Mouse (Mus musculus): Measurements from ENCODE around the gene Mapk1.
"Not testable (repeated sequence)": the region's sequence is repeated elsewhere in the genome, so short reads cannot be mapped to it uniquely, and the experiment has no call there.

Mapk1 gene

GRCm38 (mm10) chr16:16983131-16983533, at the start of gene Mapk1:
Gene Mapk1 (plus strand): TSS chr16:16983382.
- DNase-seq (ENCODE audit: low read depth, low spot score): peak; percentile 97

- no peak for DNase-seq (ENCODE audit: low read depth, low spot score)
These were observed 43.6 kb upstream of the Mapk1 start for GRCm38 (mm10) chr16:16939543-16939942.

GRCm38 (mm10) chr16:16941078-16941477, 42.1 kb upstream of the Mapk1 start:
- DNase-seq (ENCODE audit: low read depth, low spot score): no peak

DNA sequence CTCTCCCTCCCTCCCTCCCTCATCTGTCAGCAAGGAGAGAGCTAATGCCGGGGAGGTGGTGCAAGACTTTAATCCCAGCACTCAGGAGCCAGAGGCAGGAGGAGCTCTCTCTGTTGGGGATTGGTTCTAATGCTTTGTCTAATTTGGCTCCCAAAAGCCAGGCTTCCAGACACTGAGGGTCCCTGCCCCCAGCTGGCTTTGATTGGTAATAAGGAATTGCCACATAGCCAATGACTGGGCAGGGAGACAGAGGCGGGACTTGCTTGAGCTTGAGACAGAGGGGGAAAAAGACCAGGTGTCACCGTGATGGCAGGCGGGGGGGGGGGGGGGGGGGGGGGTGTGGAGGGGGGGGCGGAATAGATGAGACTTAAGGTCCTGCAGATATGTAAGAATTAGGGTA, 24.6 kb upstream of the Mapk1 start:
- DNase-seq (ENCODE audit: low read depth, low spot score): peak; percentile 75

- DNase-seq (ENCODE audit: low read depth, low spot score): peak; percentile 49
These were observed 23.3 kb upstream of the Mapk1 start for GRCm38 (mm10) chr16:16959907-16960306.

DNA sequence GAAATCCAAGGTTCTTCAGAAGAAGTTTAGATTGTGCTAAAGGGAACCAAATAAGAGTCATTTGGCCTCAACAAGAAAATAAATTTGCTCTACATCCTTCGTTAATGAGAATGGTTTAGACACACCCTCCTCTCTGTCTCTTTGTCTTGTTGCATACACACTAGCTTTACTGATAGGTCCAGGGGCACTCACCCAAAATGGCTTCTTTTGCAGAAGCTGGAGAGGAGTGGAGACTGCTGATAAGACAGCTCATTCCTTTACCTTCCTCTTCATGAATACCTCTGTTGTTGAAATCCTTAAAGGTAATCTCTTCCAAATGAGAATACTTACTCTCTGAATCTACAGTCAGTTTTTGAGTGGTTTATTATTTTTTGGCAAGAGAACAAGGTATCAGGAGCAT, 18.0 kb upstream of the Mapk1 start:
- DNase-seq (ENCODE audit: low read depth, low spot score): no peak

DNA sequence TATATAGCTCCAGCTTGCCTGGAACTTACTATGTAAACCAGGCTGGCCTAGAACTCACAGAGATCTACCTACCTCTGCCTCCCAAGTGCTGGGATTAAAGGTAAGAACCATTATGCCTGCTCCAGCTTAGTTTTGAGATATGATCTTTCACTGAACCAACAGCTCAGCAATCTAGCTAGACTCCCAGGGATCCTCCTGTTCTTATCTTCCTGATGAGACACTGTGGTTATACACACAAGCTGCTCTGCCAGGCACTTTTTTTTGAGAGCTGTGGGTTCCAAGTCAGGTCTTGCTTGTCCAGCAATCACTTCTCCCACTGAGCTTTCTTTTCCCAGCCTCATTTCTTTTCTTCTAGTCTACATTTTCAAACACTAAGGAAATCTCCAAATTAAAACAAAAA, 16.9 kb upstream of the Mapk1 start:
- DNase-seq (ENCODE audit: low read depth, low spot score): no peak

GRCm38 (mm10) chr16:16978061-16978460, 5.1 kb upstream of the Mapk1 start:
- no peak for DNase-seq (ENCODE audit: low read depth, low spot score)

- DNase-seq (ENCODE audit: low read depth, low spot score): no peak
These were observed 4.4 kb upstream of the Mapk1 start for GRCm38 (mm10) chr16:16978765-16979164.

- no peak for DNase-seq (ENCODE audit: low read depth, low spot score)
These were observed 546 bp upstream of the Mapk1 start for GRCm38 (mm10) chr16:16982636-16983035.

DNA sequence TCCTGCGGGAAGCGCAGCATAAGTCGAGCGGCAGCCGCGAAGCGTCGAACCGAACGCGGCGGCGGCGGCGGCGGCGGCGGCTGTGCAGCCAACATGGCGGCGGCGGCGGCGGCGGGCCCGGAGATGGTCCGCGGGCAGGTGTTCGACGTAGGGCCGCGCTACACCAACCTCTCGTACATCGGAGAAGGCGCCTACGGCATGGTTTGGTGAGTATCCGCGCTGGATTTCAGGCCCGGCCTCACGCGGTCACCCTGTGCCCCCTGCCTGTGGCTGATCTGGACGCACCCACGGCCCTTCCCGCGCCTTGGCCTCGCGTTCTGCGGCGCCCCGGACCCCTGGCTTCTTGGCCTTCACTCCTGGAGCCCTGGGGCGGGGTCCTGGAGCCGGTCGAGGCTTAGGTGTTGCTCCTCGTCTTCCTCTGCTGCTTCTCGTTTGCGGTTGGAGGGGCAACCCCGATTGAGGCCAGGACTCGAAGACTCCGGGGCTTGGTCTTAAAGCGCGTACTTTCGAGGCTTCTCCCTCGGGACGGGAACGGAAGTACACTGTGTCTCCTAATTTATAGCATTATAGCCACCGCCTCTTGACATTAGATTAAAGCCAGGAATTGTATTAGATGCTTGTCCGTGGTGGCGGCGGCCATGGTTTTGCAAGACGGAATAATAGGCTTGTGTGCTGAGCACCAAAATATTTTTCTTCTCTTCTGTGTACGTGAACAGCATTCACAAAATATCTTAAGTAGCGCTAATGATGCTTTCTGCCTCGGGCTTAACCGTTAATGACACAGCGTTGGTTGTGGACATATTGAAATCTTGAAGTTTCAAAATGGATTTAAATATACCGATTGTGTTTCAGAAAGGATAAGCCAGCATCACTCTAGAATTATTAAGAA, 596 bp downstream of the Mapk1 start:
- peak; percentile 38 for DNase-seq (ENCODE audit: low read depth, low spot score)

- DNase-seq (ENCODE audit: low read depth, low spot score): no peak
These were observed 1.3 kb downstream of the Mapk1 start for GRCm38 (mm10) chr16:16984423-16984941.

GRCm38 (mm10) chr16:16987248-16987647, 4.1 kb downstream of the Mapk1 start:
- no peak for DNase-seq (ENCODE audit: low read depth, low spot score)

DNA sequence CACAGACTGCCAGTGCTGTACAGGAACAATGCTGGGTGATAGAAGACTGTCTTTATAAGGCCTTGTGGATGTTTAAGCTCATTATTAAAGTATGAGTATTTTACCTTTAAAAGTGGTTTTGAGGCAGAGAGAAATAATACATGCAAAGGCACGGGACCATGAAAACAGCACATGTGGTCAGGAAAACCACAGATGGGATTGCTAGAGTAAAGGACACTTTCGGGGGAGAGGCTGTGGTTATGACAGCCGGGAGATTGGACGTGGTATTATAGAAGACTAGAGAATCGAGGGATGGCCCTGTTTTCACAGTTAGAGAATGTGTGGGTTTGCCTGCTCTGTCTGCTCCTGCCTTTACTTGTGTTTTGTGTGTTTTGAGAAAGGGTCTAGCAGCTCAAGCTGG, 5.7 kb downstream of the Mapk1 start:
- no peak for DNase-seq (ENCODE audit: low read depth, low spot score)

- DNase-seq (ENCODE audit: low read depth, low spot score): no peak
These were observed 6.8 kb downstream of the Mapk1 start for GRCm38 (mm10) chr16:16990021-16990420.

DNA sequence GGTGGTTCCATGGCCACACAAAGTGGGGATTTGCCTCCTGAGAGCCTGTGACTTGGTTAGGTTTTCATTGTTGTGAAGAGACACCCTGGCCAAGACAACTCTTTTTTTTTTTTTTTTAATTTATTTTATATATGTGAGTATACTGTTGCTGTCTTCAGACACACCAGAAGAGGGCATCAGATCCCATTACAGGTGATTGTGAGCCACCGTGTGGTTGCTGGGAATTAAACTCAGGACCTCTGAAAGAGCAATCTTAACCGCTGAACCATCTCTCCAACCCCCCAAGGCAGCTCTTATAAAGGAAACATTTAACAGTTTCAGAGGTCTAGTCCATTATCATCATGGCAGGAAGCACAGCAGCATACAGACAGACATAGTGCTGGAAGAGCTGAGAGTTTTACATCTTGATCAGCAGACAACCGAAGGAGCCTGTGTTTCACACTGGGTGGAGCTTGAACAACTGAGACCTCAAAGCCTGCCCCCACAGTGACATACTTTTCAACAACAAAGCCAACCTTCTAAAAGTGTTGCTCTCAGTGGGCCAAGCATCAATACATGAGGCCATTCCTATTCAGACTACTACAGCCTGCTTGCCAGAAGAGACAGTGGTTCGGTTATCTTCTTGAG, 11.4 kb downstream of the Mapk1 start:
- peak; percentile 33 for DNase-seq (ENCODE audit: low read depth, low spot score)

DNA sequence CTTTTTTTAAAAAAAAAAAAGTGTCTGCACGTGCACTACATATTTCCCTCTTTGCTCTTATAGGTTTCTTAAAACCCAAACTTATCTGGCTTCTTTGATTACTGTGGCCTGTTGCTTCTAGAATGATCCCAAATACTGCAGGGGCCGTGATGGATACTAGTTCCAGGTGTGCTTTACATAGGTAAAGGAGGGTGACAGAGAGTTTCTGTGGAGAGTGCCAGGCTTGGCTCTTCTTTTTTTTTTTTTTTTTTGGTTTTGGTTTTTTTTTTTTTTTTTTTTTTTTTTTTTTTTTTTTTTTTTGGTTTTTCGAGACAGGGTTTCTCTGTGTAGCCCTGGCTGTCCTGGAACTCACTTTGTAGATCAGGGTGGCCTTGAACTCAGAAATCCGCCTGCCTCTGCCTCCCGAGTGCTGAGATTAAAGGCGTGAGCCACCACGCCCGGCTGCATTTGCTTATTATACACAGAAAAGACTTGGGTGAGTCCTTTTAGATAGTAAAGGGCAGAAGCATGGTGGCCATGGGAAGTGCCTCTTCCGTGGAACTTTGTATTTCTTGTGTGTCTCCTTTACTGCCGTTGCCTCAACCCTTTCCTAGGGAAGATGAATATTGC, 13.0 kb downstream of the Mapk1 start:
- not testable (repeated sequence) for DNase-seq (ENCODE audit: low read depth, low spot score)

GRCm38 (mm10) chr16:17001109-17001508, 17.9 kb downstream of the Mapk1 start:
- peak; percentile 30 for DNase-seq (ENCODE audit: low read depth, low spot score)

DNA sequence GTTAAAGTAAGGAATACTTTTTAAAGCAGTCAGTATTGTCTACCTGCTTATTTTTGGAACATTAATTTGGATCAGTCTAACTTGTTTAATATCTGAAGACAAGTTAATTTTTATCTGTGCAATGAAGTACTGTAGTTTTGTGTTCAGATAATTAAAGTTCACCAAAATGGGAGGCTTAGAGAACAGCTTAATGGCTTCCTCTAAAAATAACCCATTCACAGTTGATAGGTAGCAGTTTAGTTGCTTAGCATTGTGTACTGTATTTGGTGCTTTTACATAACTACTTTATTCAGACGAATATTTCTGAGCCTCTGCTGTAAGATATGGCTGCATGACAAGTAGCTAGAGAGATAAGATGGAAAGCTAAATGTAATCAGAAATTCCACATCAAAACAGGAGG, 23.9 kb downstream of the Mapk1 start:
- no peak for DNase-seq (ENCODE audit: low read depth, low spot score)

GRCm38 (mm10) chr16:17010036-17010435, 26.9 kb downstream of the Mapk1 start:
- DNase-seq (ENCODE audit: low read depth, low spot score): no peak

GRCm38 (mm10) chr16:17012583-17012982, 29.4 kb downstream of the Mapk1 start:
- DNase-seq (ENCODE audit: low read depth, low spot score): no peak

DNA sequence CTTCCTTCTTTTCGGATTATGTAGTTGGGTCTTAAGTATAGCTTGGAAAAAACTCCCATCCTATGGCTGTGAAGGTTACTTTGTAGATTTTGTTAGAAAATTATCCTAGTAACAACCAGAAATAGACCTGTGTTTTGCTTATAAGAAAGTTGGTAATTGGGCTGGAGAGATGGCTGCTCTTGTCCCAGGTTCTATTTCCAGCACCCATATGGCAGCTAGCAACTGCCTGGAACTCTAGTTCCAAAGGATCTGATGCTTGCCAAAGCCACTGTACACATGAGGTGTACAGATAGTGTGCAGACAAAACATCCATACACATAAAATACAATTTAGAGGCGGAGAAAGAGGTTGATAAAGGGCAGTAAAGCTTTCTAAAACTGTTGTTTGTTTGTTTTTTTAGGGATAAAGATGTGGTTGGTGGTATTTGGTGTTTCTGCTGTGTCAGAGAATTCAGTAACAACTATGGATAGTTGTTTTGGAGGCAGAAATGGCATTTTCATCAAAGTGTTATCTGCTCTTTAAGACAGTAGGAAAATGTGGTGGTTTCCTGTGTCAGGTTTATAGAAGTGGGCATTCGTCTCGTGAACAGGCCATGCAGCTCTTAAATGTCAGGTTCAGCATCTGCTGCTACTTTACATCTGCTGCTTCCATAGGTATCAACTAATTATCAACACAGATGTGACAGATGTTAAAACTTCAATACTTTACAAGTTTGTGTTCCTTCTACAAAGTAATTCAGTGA, 32.1 kb downstream of the Mapk1 start:
- DNase-seq (ENCODE audit: low read depth, low spot score): no peak

All from ES-CJ7 (cell line).